Mouse (Mus musculus) E14TG2a.4 (cell line): ENCODE data around the gene Serpina1f.
"Not testable (repeated sequence)": the region's sequence is repeated elsewhere in the genome, so short reads cannot be mapped to it uniquely, and the experiment has no call there.

ENCODE experiments used
- H3K27me3 ChIP-seq: 2 replicates; pipeline ENCODE4 v1.6.1; 2014; ENCODE audit warnings: low read length, control low read depth; ENCODE audit not compliant: insufficient read depth
- H3K36me3 ChIP-seq: 2 replicates; pipeline ENCODE4 v1.6.1; 2014; ENCODE audit warnings: low read length, control low read depth; ENCODE audit not compliant: insufficient read depth
- H3K4me1 ChIP-seq: replicated peaks from 2 replicates; pipeline ENCODE4 v1.6.1; 2014; ENCODE audit warnings: low read depth, low read length, control low read depth
- H3K4me3 ChIP-seq: replicated peaks from 2 replicates; pipeline ENCODE4 v1.5.1; 2014; ENCODE audit warnings: mild to moderate bottlenecking, low read length
- H3K9me3 ChIP-seq: 2 replicates; pipeline ENCODE4 v1.6.1; 2014; ENCODE audit warnings: low read length, control low read depth
- CTCF ChIP-seq: conservative IDR thresholded peaks from 2 replicates; pipeline ENCODE4 v1.5.1; 2014; ENCODE audit warnings: low read length
- NANOG ChIP-seq: IDR thresholded peaks from 2 replicates; pipeline ENCODE4 v1.6.1; 2014; ENCODE audit warnings: borderline replicate concordance, low read length, mixed read lengths
- POU5F1 ChIP-seq: IDR thresholded peaks from 2 replicates; pipeline ENCODE4 v1.6.1; 2014; ENCODE audit warnings: low read length, borderline replicate concordance

Gene Serpina1f

DNA sequence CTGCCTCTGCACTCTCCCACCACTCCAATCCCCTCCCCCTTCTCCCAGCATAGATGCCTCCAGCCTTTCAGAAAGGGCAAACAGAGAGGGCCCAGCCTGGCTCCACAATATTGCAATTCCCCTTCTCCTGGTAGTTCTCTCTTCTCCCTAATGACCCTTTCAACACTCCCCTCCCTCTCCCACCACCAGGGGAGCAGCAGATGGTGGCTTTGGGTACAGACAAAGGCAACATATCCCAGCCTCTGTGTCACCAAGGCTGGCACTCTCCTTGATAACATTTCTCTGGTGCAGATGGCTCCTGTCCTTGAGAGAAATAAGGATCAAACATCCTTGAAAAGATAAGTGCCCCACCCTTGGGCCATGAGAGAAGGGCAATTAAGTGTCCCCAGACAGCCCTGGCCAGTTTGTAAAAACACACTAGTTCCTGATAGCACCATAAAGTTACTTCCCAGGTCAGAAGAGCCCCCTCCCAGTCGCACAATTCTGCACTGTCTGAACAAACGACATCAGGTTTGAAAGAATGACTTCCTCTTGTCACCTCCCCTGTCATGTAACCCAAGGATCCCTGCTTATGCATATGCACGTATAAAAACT is 7.0 kb downstream of the Serpina1f start:
- no peak overlapping the region for H3K4me3 ChIP-seq
- H3K27me3 ChIP-seq, result no peaks in the 10 kb centered on the region
- no peaks in the 10 kb centered on the region for H3K4me1 ChIP-seq
- TF ChIP-seq POU5F1, result no peak
- no peak for TF ChIP-seq NANOG
- peaks cover 22% of the 10 kb centered on the region for H3K9me3 ChIP-seq
- no peaks in the 10 kb centered on the region for H3K36me3 ChIP-seq

DNA sequence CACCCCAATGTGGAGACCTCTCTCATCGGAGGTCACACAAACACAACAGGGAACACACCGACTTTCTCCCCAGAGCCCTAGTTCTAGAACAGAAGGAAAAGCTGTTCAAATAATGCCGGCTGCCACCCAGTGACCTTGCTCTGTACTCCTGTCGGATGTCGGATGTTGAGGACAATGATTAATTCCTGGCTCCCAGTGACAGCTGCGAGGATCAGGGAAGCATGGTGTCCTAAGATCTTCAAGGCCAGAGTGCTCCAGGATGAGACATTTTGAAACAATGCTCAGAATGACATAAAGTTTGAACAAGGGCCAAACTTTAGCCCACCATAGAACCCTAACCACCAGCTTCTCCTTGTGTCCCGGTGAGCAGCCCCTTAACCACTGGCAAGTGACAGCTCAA is 8.3 kb downstream of the Serpina1f start:
- H3K36me3 ChIP-seq, result no peaks in the 10 kb centered on the region
- TF ChIP-seq CTCF (no peak), NANOG (no peak), POU5F1 (no peak)

DNA sequence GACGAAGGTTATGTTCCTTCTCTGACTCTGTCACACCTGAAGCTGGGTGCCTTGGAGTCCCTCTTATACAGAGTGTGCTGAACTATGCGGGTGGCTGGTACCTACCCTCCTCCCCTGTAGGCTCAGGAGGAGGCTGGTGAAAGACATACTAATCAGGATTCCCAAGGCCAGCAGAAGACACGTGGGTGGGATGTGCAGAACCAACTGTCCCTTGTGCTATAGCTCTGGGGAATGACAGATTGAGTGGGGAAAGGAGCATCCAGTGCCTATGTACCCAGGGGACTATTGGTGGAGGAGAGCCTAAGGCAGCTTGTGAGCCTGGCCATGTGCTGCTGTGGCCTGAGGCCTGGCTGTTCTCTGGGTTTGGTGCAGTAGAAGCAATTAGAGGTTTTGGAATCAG is 9.3 kb downstream of the Serpina1f start:
- Histone ChIP-seq H3K4me3 (no peak overlapping the region), H3K36me3 (no peaks in the 10 kb centered on the region), H3K27me3 (no peaks in the 10 kb centered on the region), H3K4me1 (no peaks in the 10 kb centered on the region), H3K9me3 (peaks cover 22% of the 10 kb centered on the region)
- TF ChIP-seq CTCF (no peak), POU5F1 (no peak), NANOG (no peak)

More for the DNA sequence above, 8.3 kb downstream of the Serpina1f start:
- no peaks in the 10 kb centered on the region for H3K4me1 ChIP-seq
- no peaks in the 10 kb centered on the region for H3K27me3 ChIP-seq
- H3K4me3 ChIP-seq, result no peak overlapping the region
- H3K9me3 ChIP-seq, result peaks cover 22% of the 10 kb centered on the region

DNA sequence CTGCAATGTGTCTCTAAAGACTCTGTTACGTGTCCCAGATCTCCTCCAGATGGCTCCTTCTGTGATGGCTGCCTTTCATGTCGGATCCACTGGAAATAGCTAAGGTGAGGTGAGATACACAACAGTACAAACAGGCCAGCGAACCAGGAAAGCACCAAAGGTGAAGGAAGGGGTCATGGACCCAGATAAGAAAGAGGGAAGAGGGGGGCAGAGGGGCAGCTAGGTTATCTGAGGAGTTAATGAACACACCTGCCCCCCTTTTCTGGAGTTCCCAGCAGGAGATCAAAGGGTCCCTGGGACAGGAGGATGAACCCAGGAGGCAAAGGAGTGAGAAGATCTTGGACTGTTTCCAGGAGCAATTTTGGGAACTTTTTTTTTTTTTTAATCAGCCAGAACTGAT is 9.9 kb downstream of the Serpina1f start:
- H3K4me1 ChIP-seq, result no peaks in the 10 kb centered on the region
- peaks cover 22% of the 10 kb centered on the region for H3K9me3 ChIP-seq
- H3K36me3 ChIP-seq, result no peaks in the 10 kb centered on the region
- TF ChIP-seq NANOG (no peak), POU5F1 (no peak), CTCF (no peak)
- no peak overlapping the region for H3K4me3 ChIP-seq
- no peaks in the 10 kb centered on the region for H3K27me3 ChIP-seq

DNA sequence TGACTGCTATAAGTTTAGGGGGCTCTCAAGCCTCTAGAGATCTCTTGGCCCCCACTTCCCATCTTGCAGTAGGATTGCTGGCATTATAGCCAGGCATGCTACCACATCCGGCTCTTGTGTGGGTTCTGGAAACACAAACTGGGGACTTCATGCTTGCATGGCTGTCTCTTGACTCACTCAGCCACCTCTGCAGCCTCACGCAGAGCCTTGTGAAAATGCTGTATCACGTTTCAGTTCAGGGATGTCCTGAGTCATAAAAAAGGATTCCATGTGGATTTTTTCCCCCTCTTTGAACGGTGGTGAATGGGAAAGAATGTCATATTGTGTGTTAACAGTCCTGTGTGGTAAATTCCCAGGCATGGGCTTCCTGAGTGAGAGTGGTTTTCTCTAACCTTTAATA is 11.6 kb downstream of the Serpina1f start:
- Histone ChIP-seq H3K4me3 (no peak overlapping the region), H3K4me1 (no peaks in the 10 kb centered on the region), H3K9me3 (peaks cover 19% of the 10 kb centered on the region), H3K27me3 (no peaks in the 10 kb centered on the region), H3K36me3 (no peaks in the 10 kb centered on the region)
- TF ChIP-seq CTCF (no peak), POU5F1 (no peak)

DNA sequence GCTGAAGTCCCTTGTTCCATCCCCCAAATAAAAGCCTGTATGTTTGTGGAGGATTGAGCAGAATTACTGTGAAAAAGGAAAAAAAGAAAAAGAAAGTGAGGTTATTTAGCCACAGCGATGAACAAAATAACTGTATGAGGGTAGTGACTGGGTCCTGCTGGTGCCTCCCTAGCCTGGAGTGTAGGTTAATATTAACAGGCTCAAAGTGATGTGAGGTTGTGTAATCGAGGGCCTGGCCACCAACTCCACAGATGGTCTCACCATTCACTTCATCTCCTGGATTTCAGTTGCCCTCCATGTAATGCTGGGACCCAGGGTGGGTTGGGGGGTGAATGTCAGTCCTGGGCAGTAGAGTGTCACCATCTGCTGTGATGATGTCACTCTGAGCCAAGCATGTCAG is 13.6 kb downstream of the Serpina1f start:
- Histone ChIP-seq H3K27me3 (no peaks in the 10 kb centered on the region), H3K9me3 (peaks cover 19% of the 10 kb centered on the region), H3K4me3 (no peak overlapping the region), H3K36me3 (no peaks in the 10 kb centered on the region), H3K4me1 (no peaks in the 10 kb centered on the region)
- TF ChIP-seq CTCF (no peak), POU5F1 (no peak), NANOG (no peak)

DNA sequence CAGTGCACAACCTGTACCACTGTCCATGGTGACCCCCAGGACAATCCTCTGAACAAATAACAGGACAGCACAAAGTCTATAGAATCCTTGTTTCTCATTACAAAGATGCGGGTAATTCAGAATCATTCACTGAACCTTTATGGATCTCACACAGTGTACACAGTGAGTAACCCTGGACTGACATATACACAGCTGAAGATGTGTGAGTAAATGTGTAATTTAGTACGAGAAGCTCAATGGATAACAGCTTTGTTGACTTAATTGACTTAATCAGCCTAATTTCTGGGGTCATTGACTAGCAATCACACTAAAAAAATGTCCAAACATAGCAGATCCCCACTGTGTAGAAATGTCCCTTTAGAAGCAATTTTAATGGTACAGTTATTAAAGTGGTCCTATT is 14.2 kb downstream of the Serpina1f start:
- Histone ChIP-seq H3K9me3 (peaks cover 15% of the 10 kb centered on the region), H3K4me1 (no peaks in the 10 kb centered on the region), H3K4me3 (no peak overlapping the region), H3K36me3 (no peaks in the 10 kb centered on the region), H3K27me3 (no peaks in the 10 kb centered on the region)
- TF ChIP-seq POU5F1 (no peak), CTCF (no peak), NANOG (no peak)

DNA sequence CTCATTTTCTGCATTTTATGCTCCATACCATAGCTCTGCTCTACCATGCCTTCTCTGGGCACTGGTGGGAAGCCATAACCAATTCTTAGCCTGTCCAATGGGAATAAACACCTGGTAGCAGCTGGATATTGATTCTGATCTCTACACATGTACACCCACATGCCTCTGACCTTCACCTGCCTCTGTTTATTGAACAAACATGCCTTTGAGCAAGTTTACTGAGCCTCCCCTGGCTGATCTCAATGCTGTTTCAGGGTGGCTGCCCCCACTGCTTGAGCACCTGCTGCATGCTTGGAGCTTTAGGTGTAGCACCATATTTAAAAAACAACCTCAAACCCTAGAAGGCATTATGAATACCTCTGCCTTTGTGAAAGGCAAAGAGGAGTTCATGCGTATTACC is 15.5 kb downstream of the Serpina1f start:
- H3K4me1 ChIP-seq, H3K36me3 ChIP-seq, H3K27me3 ChIP-seq, H3K9me3 ChIP-seq, H3K4me3 ChIP-seq: not testable (repeated sequence)

DNA sequence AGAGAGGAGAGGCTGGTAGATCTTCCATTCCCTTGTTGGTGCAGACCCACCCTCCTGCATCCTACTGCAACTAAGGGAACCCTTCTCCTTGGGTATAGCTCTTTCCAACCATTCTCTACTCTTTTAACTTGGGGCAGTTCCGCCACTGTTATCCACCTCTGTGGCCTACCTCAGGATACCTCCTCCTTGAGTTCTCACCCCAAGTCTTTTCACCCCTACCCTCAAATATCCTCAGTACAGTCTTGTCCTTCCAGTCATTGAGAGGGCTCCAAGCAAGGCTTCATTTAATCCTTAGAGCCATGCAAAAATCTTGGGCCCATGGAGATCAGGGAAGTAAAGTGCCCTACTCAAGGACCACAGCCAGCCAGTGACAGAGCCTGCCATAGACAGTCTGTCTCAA is 19.3 kb downstream of the Serpina1f start, which contains the start of gene Serpina16:
Serpina16 (minus strand) TSS at position 101 of the 400 bp plus-strand sequence.
- no peak for TF ChIP-seq NANOG
- TF ChIP-seq CTCF, result no peak
- TF ChIP-seq POU5F1, result no peak

More for the DNA sequence above, 19.3 kb downstream of the Serpina1f start, which contains the start of gene Serpina16:
- Histone ChIP-seq H3K4me1 (no peaks in the 10 kb centered on the region), H3K9me3 (no peaks in the 10 kb centered on the region), H3K27me3 (no peaks in the 10 kb centered on the region), H3K36me3 (no peaks in the 10 kb centered on the region), H3K4me3 (no peak within 1 kb of the TSS)
